Mouse (Mus musculus) liver, embryonic 14.5 days (tissue): ENCODE measurements around the gene Nbas. TPM values are rescaled to one million over a fixed set of nuclear protein-coding genes. Genes with fewer than 3 reads are reported as not detected.

Experiments used
- ATAC-seq: fragments of 200-750 bp; cut with Nextera tagmentation; 2 replicates; pipeline ENCODE4 v1.8.0; 2017; ENCODE audit warnings: moderate number of reproducible peaks, mild to moderate bottlenecking, moderate library complexity; ENCODE audit not compliant: insufficient read depth
- DNase-seq, 3 experiments: peaks; one replicate each; pipeline ENCODE4 v3.0.0-alpha.2; 2012 to 2013; ENCODE audit warnings: low read depth in 3 of 3, low spot score in 3 of 3
- H3K27ac ChIP-seq: fragments of 300-500 bp; sonication (generic); 2 replicates; pipeline ENCODE4 v1.5.1; 2014; ENCODE audit warnings: moderate library complexity, mild to moderate bottlenecking, control low read depth, inconsistent platforms
- H3K27me3 ChIP-seq: fragments of 300-500 bp; sonication (generic); 2 replicates; pipeline ENCODE4 v1.6.1; 2014; ENCODE audit warnings: mild to moderate bottlenecking, low read length, moderate library complexity; ENCODE audit not compliant: control insufficient read depth, insufficient read depth
- H3K36me3 ChIP-seq: fragments of 300-500 bp; sonication (generic); replicated peaks from 2 replicates; pipeline ENCODE4 v1.6.1; 2014; ENCODE audit warnings: low read depth; ENCODE audit not compliant: control insufficient read depth, insufficient read depth
- H3K4me1 ChIP-seq, 2 experiments: fragments of 200-500 bp in 1 of 2; fragments of 300-500 bp in 1 of 2; sonication (generic) in 1 of 2; replicated peaks; 2 replicates each; pipeline ENCODE4 v1.6.1; 2012 to 2014; ENCODE audit warnings: antibody characterized with exemption in 1 of 2, inconsistent platforms in 1 of 2, low read length in 1 of 2; ENCODE audit not compliant: control insufficient read depth in 2 of 2, insufficient read depth in 2 of 2
- H3K4me2 ChIP-seq: fragments of 300-500 bp; sonication (generic); 2 replicates; pipeline ENCODE4 v1.6.1; 2014; ENCODE audit warnings: low read depth, mild to moderate bottlenecking, control low read depth, moderate library complexity
- H3K4me3 ChIP-seq, 2 experiments: fragments of 200-500 bp in 1 of 2; fragments of 300-500 bp in 1 of 2; sonication (generic) in 1 of 2; 2 replicates each; pipeline ENCODE4 v1.5.1; 2012 to 2014; ENCODE audit warnings: low read depth in 2 of 2, low read length in 2 of 2, mild to moderate bottlenecking in 2 of 2, control low read depth in 1 of 2, inconsistent platforms in 1 of 2, moderate library complexity in 1 of 2; ENCODE audit not compliant: insufficient read depth in 1 of 2
- H3K9ac ChIP-seq: fragments of 300-500 bp; sonication (generic); replicated peaks from 2 replicates; pipeline ENCODE4 v1.6.1; 2014; ENCODE audit warnings: mild to moderate bottlenecking, control low read depth, moderate library complexity
- H3K9me3 ChIP-seq: fragments of 300-500 bp; sonication (generic); 2 replicates; pipeline ENCODE4 v1.6.1; 2016; ENCODE audit warnings: low read length, mixed read lengths; ENCODE audit not compliant: control insufficient read depth
- CTCF ChIP-seq: IDR thresholded peaks from 2 replicates; pipeline ENCODE4 v1.5.1; 2016; ENCODE audit warnings: antibody characterized with exemption, low read depth, control low read depth
- EP300 ChIP-seq: IDR thresholded peaks from 2 replicates; pipeline ENCODE4 v1.6.1; 2016; ENCODE audit warnings: antibody characterized with exemption, low read depth
- WGBS: fragments of 180-500 bp; shearing (Covaris S2); extraction: QIAGEN DNeasy Blood & Tissue Kit; methylation state at CpG from one replicate; pipeline ENCODE4 v1.1.7; 2014; ENCODE audit not compliant: insufficient replicate concordance; 5-methylcytosine and 5-hydroxymethylcytosine counted together
- polyA plus RNA-seq, 2 experiments: library from polyadenylated mRNA; depleted of rRNA in 1 of 2; stranded (reverse) in 1 of 2; unstranded in 1 of 2; fragments of >200 nt; fragmentation: Nextera tagmentation in 1 of 2; extraction: Ambion mirVana in 1 of 2; gene quantifications; 2 replicates each; pipeline versions ENCODE4 v1.2.1 to v1.2.3; 2012 to 2014

The Nbas gene
- 3.7 and 4.9 TPM in 2 replicates for polyA plus RNA-seq (2012; rRNA removed)
- polyA plus RNA-seq (2014; fragmentation: Nextera tagmentation; extraction: Ambion mirVana): 5.2 and 5.3 TPM in 2 replicates

- H3K9ac ChIP-seq: peak within 1 kb of the TSS; percentile 94
- H3K4me3 ChIP-seq: peak within 1 kb of the TSS; percentile 97 to 98
- no peaks in the 10 kb centered on the region for H3K27me3 ChIP-seq
- H3K27ac ChIP-seq: peak within 1 kb of the TSS; percentile 8; the same call in 1 of the 2 replicates
- no peaks in the 10 kb centered on the region for H3K36me3 ChIP-seq
- H3K4me2 ChIP-seq: peak within 1 kb of the TSS; percentile 85
- H3K9me3 ChIP-seq: no peaks in the 10 kb centered on the region
- 4% methylated on average over 38 of the region's 38 CpGs for WGBS
- ATAC-seq (peak; percentile 90), DNase-seq (peak; percentile 47 to 52 (median 51))
- peaks cover 4 to 8% of the 10 kb centered on the region in 2 experiments; a peak in 3 of 4 replicates for H3K4me1 ChIP-seq
- TF ChIP-seq CTCF (no peak), EP300 (no peak)
Measured at GRCm38 (mm10) chr12:13268826-13269449, at the start of gene Nbas. Gene Nbas, plus strand, starts transcription at chr12:13269133.

DNA sequence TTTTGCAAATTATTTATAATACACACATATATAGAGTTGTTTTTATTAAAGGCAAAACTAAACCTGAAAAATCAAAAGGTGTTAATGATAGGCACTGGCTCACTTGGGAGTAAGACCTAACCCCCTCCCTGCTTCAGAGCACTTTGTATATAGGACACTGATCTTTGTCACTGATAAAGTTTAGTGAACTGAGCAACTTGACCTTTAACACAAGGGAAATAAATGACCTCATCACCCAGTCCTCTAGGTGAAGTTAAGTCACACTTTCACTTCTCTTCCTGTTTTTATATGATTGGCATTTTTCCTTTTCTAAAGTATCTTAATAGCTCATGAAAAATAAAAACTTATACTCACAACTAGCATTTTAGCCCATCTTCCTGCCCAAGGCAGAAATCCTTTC, 26.5 kb upstream of the Nbas start:
- Histone ChIP-seq H3K4me1 (no peaks in the 10 kb centered on the region; a peak in 1 of 4 replicates), H3K9me3 (no peaks in the 10 kb centered on the region), H3K9ac (no peak overlapping the region), H3K36me3 (peaks cover 39% of the 10 kb centered on the region), H3K4me3 (no peak overlapping the region), H3K27me3 (no peaks in the 10 kb centered on the region), H3K4me2 (no peak overlapping the region), H3K27ac (no peak overlapping the region)
- TF ChIP-seq EP300: no peak
- no peak for TF ChIP-seq CTCF
- ATAC-seq (no peak), DNase-seq (no peak)

GRCm38 (mm10) chr12:13248691-13249572, 20.0 kb upstream of the Nbas start, which contains the start of gene Ddx1:
Gene Ddx1, minus strand, starts transcription at chr12:13249213.
- DNase-seq (peak; percentile 59 to 65 (median 61)), ATAC-seq (peak; percentile 91)
- Histone ChIP-seq H3K4me2 (peak within 1 kb of the TSS; percentile 78), H3K27ac (peak within 1 kb of the TSS; percentile 56), H3K4me1 (peaks cover 2 to 6% of the 10 kb centered on the region in 2 experiments; a peak in 2 of 4 replicates), H3K36me3 (no peaks in the 10 kb centered on the region; the same call in none of the 2 replicates), H3K27me3 (no peaks in the 10 kb centered on the region), H3K9me3 (no peaks in the 10 kb centered on the region), H3K9ac (peak within 1 kb of the TSS; percentile 98), H3K4me3 (peak within 1 kb of the TSS; percentile 81 to 98)
- 3% methylated on average over 59 of the region's 59 CpGs for WGBS
- TF ChIP-seq CTCF (no peak), EP300 (no peak)

DNA sequence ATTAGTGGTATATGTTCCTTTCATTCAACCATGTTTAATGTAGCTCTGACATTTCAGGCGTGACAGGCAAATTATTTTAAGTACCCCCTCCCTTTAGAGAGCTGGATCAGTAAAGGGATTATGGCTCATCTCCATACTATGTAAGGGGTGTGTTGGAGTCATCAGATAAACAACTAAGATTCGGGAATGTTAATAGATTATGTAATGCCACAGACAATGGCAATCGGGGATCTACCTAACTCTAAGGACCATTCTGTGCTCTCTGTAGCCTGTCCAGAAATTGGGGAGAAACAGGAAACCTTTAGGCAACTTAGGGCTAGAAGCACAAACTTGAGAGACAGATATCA, 19.4 kb upstream of the Nbas start:
- H3K4me1 ChIP-seq: peaks cover 2 to 6% of the 10 kb centered on the region in 2 experiments; a peak in 2 of 4 replicates
- H3K36me3 ChIP-seq: no peaks in the 10 kb centered on the region; the same call in 1 of the 2 replicates
- no peak overlapping the region for H3K27ac ChIP-seq
- H3K27me3 ChIP-seq: no peaks in the 10 kb centered on the region
- TF ChIP-seq CTCF (no peak), EP300 (no peak)
- H3K4me2 ChIP-seq: peak overlapping the region; percentile 78
- peak overlapping the region; percentile 98 for H3K9ac ChIP-seq
- H3K9me3 ChIP-seq: no peaks in the 10 kb centered on the region
- ATAC-seq (no peak), DNase-seq (no peak)
- WGBS: 74% methylated on average over 3 of the region's 3 CpGs
- H3K4me3 ChIP-seq: peak overlapping the region; percentile 81 to 98; a peak in 3 of 4 replicates

- no peaks in the 10 kb centered on the region for H3K4me1 ChIP-seq
- no peak for DNase-seq
- no peak for TF ChIP-seq CTCF
- TF ChIP-seq EP300: no peak
- H3K9ac ChIP-seq: no peak overlapping the region
- 38% methylated on average over 3 of the region's 3 CpGs for WGBS
- no peaks in the 10 kb centered on the region for H3K9me3 ChIP-seq
- H3K27me3 ChIP-seq: no peaks in the 10 kb centered on the region
- no peak overlapping the region for H3K27ac ChIP-seq
- H3K4me2 ChIP-seq: no peak overlapping the region
- no peaks in the 10 kb centered on the region for H3K36me3 ChIP-seq
- H3K4me3 ChIP-seq: no peak overlapping the region
- no peak for ATAC-seq
Measured at GRCm38 (mm10) chr12:13255068-13255467, 13.9 kb upstream of the Nbas start.
